Mouse (Mus musculus): ENCODE data around the gene Nt5c2. TPM values are rescaled to one million over a fixed set of nuclear protein-coding genes. Genes with fewer than 3 reads are reported as not detected.

The Nt5c2 gene
- total RNA-seq, 2 experiments from 2014 or later, result 84.0 to 93.6 TPM

DNA sequence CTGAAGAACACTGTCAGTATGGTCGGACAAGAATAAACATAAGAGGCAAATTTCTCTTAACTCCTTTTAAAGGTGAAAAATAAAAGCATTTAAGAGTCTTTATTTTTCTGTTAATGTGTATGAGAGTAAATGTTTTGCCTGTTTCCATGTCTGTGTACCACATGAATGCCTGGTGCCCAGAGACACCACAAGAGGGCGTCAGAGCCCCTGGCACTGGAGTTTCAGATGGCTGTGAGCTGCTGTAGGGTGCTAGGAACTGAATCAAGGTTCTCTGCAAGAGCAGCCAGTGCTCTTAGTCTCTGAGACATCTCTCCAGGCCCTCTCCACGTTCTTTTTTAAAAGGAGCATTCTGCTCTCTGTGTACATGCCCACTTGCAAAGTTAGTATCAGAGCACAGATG lies 117.8 kb downstream of the Nt5c2 start:
- no peak for DNase-seq
- intact Hi-C loops (cut with DNase I), result no loop called here

DNA sequence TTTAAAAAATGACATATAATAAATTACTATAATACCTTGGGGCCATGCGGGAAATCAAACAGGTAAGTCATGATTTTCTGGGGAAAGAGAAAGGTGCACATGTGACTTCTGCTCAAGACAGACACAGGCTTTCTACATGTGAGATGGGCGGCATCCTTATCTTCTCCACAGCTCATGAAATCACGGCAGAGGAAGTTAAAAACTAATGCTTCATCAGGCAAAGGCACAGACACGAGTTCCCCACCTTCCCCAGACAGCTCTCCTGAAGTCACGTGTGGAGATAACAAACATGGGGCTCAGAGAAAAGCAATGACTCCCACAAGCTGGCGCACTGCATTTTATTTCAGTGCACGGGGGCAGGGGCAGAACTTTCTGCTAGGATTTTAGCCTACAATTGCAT lies 121.5 kb downstream of the Nt5c2 start:
- no peak for DNase-seq
- intact Hi-C loops (cut with DNase I), result no loop called here

DNA sequence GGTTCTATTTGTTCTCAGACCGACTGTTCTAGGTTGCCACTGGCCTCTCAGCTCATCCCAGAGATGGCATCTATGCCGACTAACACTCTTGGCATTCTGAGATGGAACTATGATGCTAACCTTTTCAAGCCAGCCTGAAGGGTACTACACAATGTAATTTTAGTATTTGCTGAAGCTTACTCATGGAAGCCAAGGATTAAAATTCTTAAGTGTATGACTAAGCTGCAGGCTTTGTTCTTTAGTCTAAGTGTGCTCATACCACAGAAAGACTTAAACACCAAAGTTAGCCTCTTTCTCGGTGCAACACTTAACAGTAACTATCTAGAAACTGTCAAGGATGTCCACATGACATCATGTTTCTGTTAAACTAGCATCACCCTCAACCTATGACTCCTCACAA lies 122.1 kb downstream of the Nt5c2 start:
- no peak for DNase-seq
- intact Hi-C loops (cut with DNase I), result no loop called here

DNA sequence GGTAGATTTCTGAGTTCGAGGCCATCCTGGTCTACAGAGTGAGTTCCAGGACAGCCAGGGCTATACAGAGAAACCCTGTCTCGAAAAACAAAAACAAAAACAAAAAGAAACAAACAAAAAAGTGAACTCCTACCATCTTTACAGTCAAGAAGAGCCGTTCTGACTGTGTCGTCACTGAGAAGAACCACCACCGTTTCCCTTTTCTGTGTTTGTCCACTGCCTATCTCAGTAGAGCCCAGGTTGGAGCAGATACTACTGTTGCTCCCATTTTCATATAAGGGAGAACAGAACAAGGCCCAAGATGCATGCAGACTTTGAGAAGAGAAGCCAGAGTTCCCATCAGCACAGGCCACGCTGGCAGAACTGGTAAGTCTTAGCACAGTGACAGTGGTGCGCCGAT lies 124.3 kb downstream of the Nt5c2 start:
- intact Hi-C loops (cut with DNase I), result no loop called here
- DNase-seq, result no peak

GRCm38 (mm10) chr19:46889666-46890065 lies 125.3 kb downstream of the Nt5c2 start:
- DNase-seq, result no peak
- intact Hi-C loops (cut with DNase I), result no loop called here

DNA sequence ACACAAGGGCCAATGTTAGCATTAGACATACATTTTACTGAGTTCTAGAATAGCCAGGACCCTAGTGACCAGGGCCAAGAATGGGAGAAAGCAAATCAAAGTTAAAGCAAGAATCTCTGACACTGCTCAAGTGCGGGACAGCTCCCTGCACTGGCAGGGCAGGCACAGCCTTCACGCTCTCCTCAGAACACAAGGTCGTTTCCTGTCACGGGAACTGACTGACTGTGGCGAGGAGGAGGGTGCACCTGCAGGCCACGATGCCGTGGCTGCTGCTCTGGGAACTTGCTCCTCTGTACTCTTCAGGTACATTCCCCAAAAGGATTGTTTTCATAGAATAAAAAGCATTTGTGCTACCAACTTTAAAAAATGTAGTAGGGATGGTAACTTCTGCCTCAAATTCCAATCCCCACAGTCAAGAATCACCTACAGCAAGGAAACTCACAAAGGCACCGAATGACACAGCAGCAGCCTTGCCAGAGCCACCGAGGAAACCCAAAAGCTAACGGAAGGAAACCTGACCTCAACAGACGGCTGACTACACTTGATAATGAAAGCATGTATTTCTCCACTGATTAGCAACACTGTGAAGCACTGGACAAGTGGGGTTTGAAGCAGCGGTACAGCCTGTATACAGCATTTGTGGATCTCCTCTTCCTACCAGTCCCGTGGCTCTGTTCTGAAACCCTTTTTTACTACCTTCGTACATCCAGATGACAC lies 127.0 kb downstream of the Nt5c2 start:
- no peak for DNase-seq
- intact Hi-C loops (cut with DNase I), result no loop called here

- intact Hi-C loops (cut with DNase I), result no loop called here
- no peak for DNase-seq
Observed at GRCm38 (mm10) chr19:46886826-46887225, 128.1 kb downstream of the Nt5c2 start.

- intact Hi-C loops (cut with DNase I), result no loop called here
- DNase-seq, result no peak
Observed at GRCm38 (mm10) chr19:46885365-46885764, 129.6 kb downstream of the Nt5c2 start.

DNA sequence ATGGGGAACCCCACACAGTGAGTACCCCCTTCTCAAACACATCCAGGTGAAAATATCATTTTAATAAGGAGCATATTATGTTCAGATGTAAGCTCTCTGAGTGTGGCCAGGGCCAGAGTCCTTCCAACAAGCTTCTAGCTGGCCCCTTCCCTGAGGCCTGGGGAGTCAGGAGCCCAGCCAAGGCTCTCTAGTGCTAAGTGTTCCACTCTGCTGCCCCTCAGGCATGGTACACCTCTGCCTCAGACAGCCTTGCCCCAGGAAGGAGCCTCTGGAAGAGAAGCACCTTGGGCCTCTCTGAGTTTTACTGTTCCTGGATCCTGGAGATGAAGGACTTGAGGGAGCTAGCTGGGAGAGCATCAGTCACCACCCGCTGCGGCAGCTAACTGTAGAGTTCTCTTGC lies 135.1 kb downstream of the Nt5c2 start:
- DNase-seq, result no peak
- intact Hi-C loops (cut with DNase I), result no loop called here

GRCm38 (mm10) chr19:46878346-46878745 lies 136.6 kb downstream of the Nt5c2 start:
- peak; percentile 81 for DNase-seq
- intact Hi-C loops (cut with DNase I), result no loop called here

GRCm38 (mm10) chr19:46877886-46878285 lies 137.1 kb downstream of the Nt5c2 start:
- intact Hi-C loops (cut with DNase I), result no loop called here
- no peak for DNase-seq

DNA sequence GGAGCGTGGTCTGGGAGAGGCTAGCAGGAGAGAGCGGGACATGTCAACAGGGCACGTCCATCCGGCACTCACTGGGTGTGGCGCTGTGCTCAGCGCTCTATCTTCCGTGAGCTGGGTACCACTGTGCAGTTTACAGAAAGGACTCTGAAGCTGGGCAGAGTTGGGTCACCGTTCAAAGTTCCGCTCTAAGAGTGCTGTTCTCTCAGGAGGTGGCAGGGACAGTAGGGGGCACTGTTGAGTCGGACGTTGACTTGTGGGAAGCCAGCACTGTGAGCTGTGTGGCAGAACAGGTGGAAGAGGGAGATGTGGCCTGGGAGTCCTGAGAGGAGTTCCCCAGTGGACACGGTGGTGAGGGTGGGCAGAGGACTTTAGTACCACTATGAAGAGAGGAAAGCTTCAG lies 139.2 kb downstream of the Nt5c2 start:
- peak; percentile 83 for DNase-seq

DNA sequence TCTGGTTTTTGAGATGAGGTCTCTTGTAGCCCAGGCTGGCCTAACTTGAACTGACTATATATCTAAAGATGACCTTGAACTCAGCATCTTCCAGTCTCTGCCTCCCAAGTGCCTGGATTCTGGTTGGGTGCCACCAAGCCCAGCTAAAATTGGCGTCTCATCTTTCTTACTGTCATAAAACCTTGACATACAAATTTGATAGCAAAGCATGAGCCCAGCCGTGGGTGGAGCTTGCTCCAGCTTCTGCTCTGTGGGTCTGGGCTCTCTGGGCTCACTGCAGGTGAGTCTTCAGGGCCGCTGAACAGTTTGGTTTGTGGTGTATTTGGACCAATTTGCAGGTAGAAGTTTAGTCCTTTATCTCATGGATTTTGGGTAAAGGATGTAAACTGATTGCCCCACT lies 141.0 kb downstream of the Nt5c2 start:
- intact Hi-C loops (cut with DNase I), result loop anchor here (2.0 to 5.0 kb wide), 2 partner anchors 117 to 202 kb away; partner anchors contain the start of gene Cyp17a1
- DNase-seq, result no peak

More for the DNA sequence above, 139.2 kb downstream of the Nt5c2 start:
- intact Hi-C loops (cut with DNase I), result loop anchor here (2.0 kb wide), 1 partner anchor 115 kb away; no protein-coding TSS in a partner anchor

- no peak for DNase-seq
- intact Hi-C loops (cut with DNase I), result loop anchor here (5.0 kb wide), 1 partner anchor 199 kb away; the partner anchor contains the start of gene Cyp17a1
Observed at GRCm38 (mm10) chr19:46871651-46872050, 143.3 kb downstream of the Nt5c2 start.

DNA sequence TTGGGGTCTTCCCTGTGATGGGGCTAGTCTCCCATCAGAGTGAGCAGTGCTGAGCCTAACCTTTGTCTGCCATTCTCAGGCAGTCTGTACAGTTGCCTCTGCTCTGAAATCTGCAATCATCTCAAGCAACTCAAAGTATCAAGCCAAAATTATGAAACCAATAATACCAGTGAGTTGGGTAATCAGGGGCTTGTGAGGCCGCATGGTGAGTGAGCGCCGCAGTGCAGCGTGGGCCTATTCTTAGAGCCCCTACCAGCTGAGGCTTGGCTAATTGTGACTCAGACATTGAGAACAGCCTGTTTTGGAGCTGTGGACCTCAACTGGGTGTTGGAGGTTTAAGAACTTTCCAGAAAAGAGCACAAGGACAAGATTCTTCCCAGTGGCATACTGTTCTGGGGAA lies 143.9 kb downstream of the Nt5c2 start:
- DNase-seq, result no peak
- intact Hi-C loops (cut with DNase I), result loop anchor here (5.0 kb wide), 1 partner anchor 199 kb away; the partner anchor contains the start of gene Cyp17a1

DNA sequence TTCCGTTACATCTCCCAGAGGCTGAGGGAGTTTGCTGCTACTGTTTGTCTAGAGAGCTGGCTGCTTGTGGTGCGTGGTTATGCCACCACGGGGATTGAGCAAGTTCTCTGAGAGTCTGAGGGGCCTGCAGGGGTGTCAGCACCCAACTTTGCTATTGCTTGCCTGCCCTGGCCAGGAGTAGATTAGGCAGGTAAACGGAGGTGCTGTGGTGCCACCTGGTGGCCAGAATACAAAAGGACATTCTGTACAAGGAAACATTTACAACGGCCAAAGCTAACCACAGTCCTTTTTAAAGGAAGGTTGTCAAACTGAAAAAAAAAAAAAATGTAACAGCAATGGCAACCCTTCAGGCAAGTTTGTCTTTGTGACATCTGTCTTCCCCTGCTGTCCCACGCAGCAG lies 145.4 kb downstream of the Nt5c2 start:
- DNase-seq, result peak; percentile 81

GRCm38 (mm10) chr19:46869049-46869448 lies 145.9 kb downstream of the Nt5c2 start:
- intact Hi-C loops (cut with DNase I), result loop anchor here (2.0 kb wide), 1 partner anchor 108 kb away; the partner anchor contains the start of gene Cnnm2
- DNase-seq, result no peak

More for the DNA sequence above, 145.4 kb downstream of the Nt5c2 start:
- intact Hi-C loops (cut with DNase I), result loop anchor here (2.0 kb wide), 1 partner anchor 109 kb away; the partner anchor contains the start of gene Cnnm2

- intact Hi-C loops (cut with DNase I), result no loop called here
- no peak for DNase-seq
Observed at GRCm38 (mm10) chr19:46865381-46865780, 149.6 kb downstream of the Nt5c2 start.

- no peak for DNase-seq
- intact Hi-C loops (cut with DNase I), result no loop called here
Observed at GRCm38 (mm10) chr19:46864731-46865331, 150.1 kb downstream of the Nt5c2 start.

GRCm38 (mm10) chr19:46864079-46864478 lies 150.9 kb downstream of the Nt5c2 start:
- intact Hi-C loops (cut with DNase I), result no loop called here
- no peak for DNase-seq

GRCm38 (mm10) chr19:46863236-46863927 lies 151.6 kb downstream of the Nt5c2 start:
- intact Hi-C loops (cut with DNase I), result no loop called here
- DNase-seq, result peak; percentile 71

Measured in left cerebral cortex, postnatal 4 days (tissue).